In the genomic region with DNA sequence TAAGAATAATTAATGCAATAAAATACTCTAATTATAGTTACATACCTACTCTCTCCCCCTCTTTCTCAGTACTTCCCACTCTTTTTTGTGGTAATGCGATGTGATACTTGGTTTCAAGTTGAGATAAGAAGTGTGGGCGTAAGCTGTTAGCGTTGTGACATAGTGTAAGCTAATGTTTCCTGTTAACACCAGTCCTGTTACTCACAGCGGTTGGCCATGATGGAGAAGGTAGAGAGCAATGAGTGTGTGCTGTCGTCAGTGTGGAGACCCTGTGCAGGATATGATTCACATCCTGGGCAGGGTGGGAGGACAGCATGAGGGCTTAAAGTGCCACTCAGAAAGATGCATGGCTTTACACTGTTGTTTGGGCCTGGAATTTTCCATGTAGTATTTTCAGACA, we compare ENCODE assay signal across 20 mouse cellular contexts.
DNase-seq lines count a peak whose midpoint lies in the region; ATAC-seq and TF ChIP-seq lines count a peak whose summit lies in the region.
"Had no signal": no experiment of that assay in that cellular context is flagged by ENCODE, and none has a peak within 500 bp of the region (broad histone marks: within the 10 kb centered on the region; RNA-seq: fewer than 3 reads in every experiment).

No protein-coding gene starts in this region.

- no peak for TF ChIP-seq CTCF in liver, adult 2 months (IDR thresholded peaks at IDR 0.05; ENCODE audit: low read depth, low read length)

- TF ChIP-seq POLR2A in liver, adult 2 months (IDR thresholded peaks at IDR 0.05; ENCODE audit: extremely low read depth, insufficient read depth, low read length), result no peak
- no peak for TF ChIP-seq POLR2A in myocyte (IDR thresholded peaks at IDR 0.05; ENCODE audit: insufficient read length, low read depth)

- no peak overlapping the region for H3K27ac ChIP-seq in liver, adult 2 months (replicated peaks; ENCODE audit: insufficient read depth, low read depth, low read length)
- H3K27ac ChIP-seq in midbrain, embryonic 15.5 days, result no peak overlapping the region
- H3K27ac ChIP-seq: embryonic facial prominence, embryonic 13.5 days; forebrain, embryonic 15.5 days; heart, embryonic 13.5 days; hindbrain, embryonic 10.5 days; limb, embryonic 13.5 days; midbrain, embryonic 10.5 days; neural tube, embryonic 12.5 days had no signal

- H3K9ac ChIP-seq in liver, adult 2 months (ENCODE audit: low read depth, low read length), result no peak overlapping the region
- H3K9ac ChIP-seq in midbrain, embryonic 15.5 days, result no peak overlapping the region
- H3K9ac ChIP-seq: embryonic facial prominence, embryonic 13.5 days; forebrain, embryonic 15.5 days; heart, embryonic 13.5 days; limb, embryonic 13.5 days; neural tube, embryonic 12.5 days had no signal

- no peaks in the 10 kb centered on the region for H3K27me3 ChIP-seq in liver, adult 2 months (ENCODE audit: control insufficient read depth, insufficient read depth, low read length)
- no peaks in the 10 kb centered on the region for H3K27me3 ChIP-seq in myocyte (ENCODE audit: control insufficient read depth, insufficient read depth, insufficient read length)
- H3K27me3 ChIP-seq in midbrain, embryonic 15.5 days (replicated peaks), result no peaks in the 10 kb centered on the region
- H3K27me3 ChIP-seq: embryonic facial prominence, embryonic 13.5 days; forebrain, embryonic 15.5 days; heart, embryonic 13.5 days; limb, embryonic 13.5 days; neural tube, embryonic 12.5 days had no signal

- 50% methylated on average over 5 of the region's 5 CpGs for WGBS in liver, adult 2 months
- 78% methylated on average over 5 of the region's 5 CpGs for WGBS in midbrain, embryonic 15.5 days

- H3K79me2 ChIP-seq in liver, adult 2 months (ENCODE audit: control insufficient read depth, insufficient read depth, low read length), result no peaks in the 10 kb centered on the region
- H3K79me2 ChIP-seq in myocyte (ENCODE audit: control insufficient read depth, insufficient read depth), result no peaks in the 10 kb centered on the region

- ATAC-seq in CD4-positive, CD25-positive, alpha-beta regulatory T cell, adult 4 months, result peak; percentile 96
- no peak for ATAC-seq in midbrain, embryonic 15.5 days (replicated peaks)
- ATAC-seq: forebrain, embryonic 15.5 days had no signal

- H3K4me3 ChIP-seq in liver, adult 2 months (ENCODE audit: insufficient read depth, low read depth, low read length), result no peak overlapping the region
- H3K4me3 ChIP-seq in myocyte, result no peak overlapping the region
- H3K4me3 ChIP-seq in midbrain, embryonic 15.5 days, result no peak overlapping the region
- H3K4me3 ChIP-seq: embryonic facial prominence, embryonic 13.5 days; forebrain, embryonic 15.5 days; heart, embryonic 13.5 days; hindbrain, embryonic 10.5 days; limb, embryonic 13.5 days; midbrain, embryonic 10.5 days; neural tube, embryonic 12.5 days had no signal

- H3ac ChIP-seq in myocyte (ENCODE audit: control insufficient read depth, insufficient read length), result no peak overlapping the region

- no peaks in the 10 kb centered on the region for H3K4me1 ChIP-seq in liver, adult 2 months (ENCODE audit: control insufficient read depth, insufficient read depth, low read length)
- no peaks in the 10 kb centered on the region for H3K4me1 ChIP-seq in midbrain, embryonic 15.5 days
- H3K4me1 ChIP-seq: embryonic facial prominence, embryonic 13.5 days; forebrain, embryonic 15.5 days; heart, embryonic 13.5 days; limb, embryonic 13.5 days; neural tube, embryonic 12.5 days had no signal

- H3K9me3 ChIP-seq in midbrain, embryonic 15.5 days, result no peaks in the 10 kb centered on the region
- H3K9me3 ChIP-seq: embryonic facial prominence, embryonic 13.5 days; forebrain, embryonic 15.5 days; heart, embryonic 13.5 days; hindbrain, embryonic 10.5 days; limb, embryonic 13.5 days; midbrain, embryonic 10.5 days; neural tube, embryonic 12.5 days had no signal

- no peaks in the 10 kb centered on the region for H3K36me3 ChIP-seq in liver, adult 2 months (ENCODE audit: control insufficient read depth, insufficient read depth, low read length)
- H3K36me3 ChIP-seq in myocyte (ENCODE audit: control insufficient read depth, insufficient read depth), result no peaks in the 10 kb centered on the region
- no peaks in the 10 kb centered on the region for H3K36me3 ChIP-seq in midbrain, embryonic 15.5 days (replicated peaks)
- H3K36me3 ChIP-seq: embryonic facial prominence, embryonic 13.5 days; forebrain, embryonic 15.5 days; heart, embryonic 13.5 days; hindbrain, embryonic 10.5 days; limb, embryonic 13.5 days; midbrain, embryonic 10.5 days; neural tube, embryonic 12.5 days had no signal

- DNase-seq in liver, adult 2 months (ENCODE audit: extremely low read depth, low read depth, low spot score), result peak; percentile 1
- no peak for DNase-seq in liver
- DNase-seq in fibroblast of lung, adult 2 months (ENCODE audit: low read depth), result peak; percentile 26
- DNase-seq in frontal cortex, postnatal 14 days (ENCODE audit: low spot score in 2 of 2), result no peak
- DNase-seq: adrenal gland, postnatal 25 days; cerebellum, postnatal 25 days; gastrocnemius, postnatal 10 days; layer of hippocampus, postnatal 36 days; spleen, adult 18-20 months; thymus, postnatal 36 days had no signal

- peak overlapping the region; percentile 46 for H3K4me2 ChIP-seq in myocyte (ENCODE audit: low read depth)
- no peak overlapping the region for H3K4me2 ChIP-seq in midbrain, embryonic 15.5 days
- H3K4me2 ChIP-seq: embryonic facial prominence, embryonic 13.5 days; forebrain, embryonic 15.5 days; heart, embryonic 13.5 days; limb, embryonic 13.5 days; neural tube, embryonic 12.5 days had no signal

TF ChIP-seq in myocyte, 11 proteins besides CTCF, POLR2A, EP300 and RAD21:
- no peak for TF ChIP-seq POLR2AphosphoS2 (IDR thresholded peaks at IDR 0.05; ENCODE audit: insufficient read length, low read depth)
- TF ChIP-seq REST (IDR thresholded peaks at IDR 0.05; ENCODE audit: insufficient read depth, insufficient read length), result no peak
- TF ChIP-seq SRF (IDR thresholded peaks at IDR 0.05; ENCODE audit: control insufficient read depth, insufficient read length, low read depth), result no peak
- no peak for TF ChIP-seq E2F4 (IDR thresholded peaks at IDR 0.05; ENCODE audit: insufficient read depth)
- TF ChIP-seq CEBPB (IDR thresholded peaks at IDR 0.05; ENCODE audit: insufficient read depth, poor library complexity, severe bottlenecking), result peak; percentile 61
- no peak for TF ChIP-seq TCF12 (IDR thresholded peaks at IDR 0.05; ENCODE audit: insufficient read depth, poor library complexity, severe bottlenecking)
- TF ChIP-seq USF1 (IDR thresholded peaks at IDR 0.05; ENCODE audit: low read depth), result no peak
- TF ChIP-seq MYOD1 (IDR thresholded peaks at IDR 0.05; ENCODE audit: control insufficient read depth in 1 of 3, insufficient read length in 2 of 3, low read depth in 2 of 3), result peak in 2 of 3 experiments; percentile 4 to 63
- no peak for TF ChIP-seq TCF3 (IDR thresholded peaks at IDR 0.05; ENCODE audit: insufficient read length, low read depth)
- TF ChIP-seq MYOG (IDR thresholded peaks at IDR 0.05; ENCODE audit: control insufficient read depth in 1 of 3, insufficient read depth in 1 of 3, insufficient read length in 2 of 3, low read depth in 2 of 3), result no peak
TF ChIP-seq in myocyte: peak in this region for 2.

Comparison
In these comparisons a context has a peak if more than half of its experiments do, and no peak if none do; other contexts are left out.
1. DNase-seq: peak in liver, adult 2 months (single experiment) and fibroblast of lung, adult 2 months (single experiment); none in liver (single experiment) and frontal cortex, postnatal 14 days (0 of 2).